Mouse (Mus musculus) embryonic facial prominence, embryonic 14.5 days (tissue): Measurements from ENCODE around the gene Nr5a2. TPM values are rescaled to one million over a fixed set of nuclear protein-coding genes. Genes with fewer than 3 reads are reported as not detected.

Source experiments
- ATAC-seq: fragments of 200-750 bp; cut with Nextera tagmentation; 2 replicates; pipeline ENCODE4 v1.8.0; 2017; ENCODE audit warnings: low read depth, moderate number of reproducible peaks, moderate TSS enrichment
- DNase-seq: peaks from one replicate; pipeline ENCODE4 v3.0.0-alpha.2; 2015; ENCODE audit warnings: low spot score
- H3K27ac ChIP-seq: fragments of 300-500 bp; sonication (generic); replicated peaks from 2 replicates; pipeline ENCODE4 v1.5.1; 2014; ENCODE audit warnings: low read depth, mild to moderate bottlenecking, low read length, moderate library complexity
- H3K27me3 ChIP-seq: fragments of 300-500 bp; sonication (generic); replicated peaks from 2 replicates; pipeline ENCODE4 v1.6.1; 2014; ENCODE audit warnings: low read length; ENCODE audit not compliant: control insufficient read depth, insufficient read depth
- H3K36me3 ChIP-seq: fragments of 300-500 bp; sonication (generic); 2 replicates; pipeline ENCODE4 v1.6.1; 2014; ENCODE audit warnings: low read length, mixed read lengths; ENCODE audit not compliant: control insufficient read depth, insufficient read depth
- H3K4me1 ChIP-seq: fragments of 300-500 bp; sonication (generic); 2 replicates; pipeline ENCODE4 v1.6.1; 2014; ENCODE audit warnings: antibody characterized with exemption, low read length; ENCODE audit not compliant: control insufficient read depth, insufficient read depth
- H3K4me2 ChIP-seq: fragments of 300-500 bp; sonication (generic); 2 replicates; pipeline ENCODE4 v1.6.1; 2014; ENCODE audit warnings: low read depth, mild to moderate bottlenecking, low read length, moderate library complexity, mixed read lengths
- H3K4me3 ChIP-seq: fragments of 300-500 bp; sonication (generic); 2 replicates; pipeline ENCODE4 v1.5.1; 2014; ENCODE audit warnings: low read depth, mild to moderate bottlenecking, low read length
- H3K9ac ChIP-seq: fragments of 300-500 bp; sonication (generic); 2 replicates; pipeline ENCODE4 v1.6.1; 2014; ENCODE audit warnings: low read depth, mild to moderate bottlenecking, low read length, moderate library complexity, mixed read lengths
- H3K9me3 ChIP-seq: fragments of 300-500 bp; sonication (generic); 2 replicates; pipeline ENCODE4 v1.6.1; 2016; ENCODE audit warnings: low read length; ENCODE audit not compliant: control insufficient read depth
- WGBS: fragments of 180-500 bp; shearing (Covaris S2); extraction: QIAGEN DNeasy Blood & Tissue Kit; methylation state at CpG from one replicate; pipeline ENCODE4 v1.1.7; 2014; 5-methylcytosine and 5-hydroxymethylcytosine counted together
- polyA plus RNA-seq: library from polyadenylated mRNA; unstranded; fragments of >200 nt; fragmentation: Nextera tagmentation; extraction: Ambion mirVana; gene quantifications from 2 replicates; pipeline ENCODE4 v1.2.1, GENCODE M21; 2014

The Nr5a2 gene
- polyA plus RNA-seq, 1 experiment from 2014 or later = 1.3 TPM

GRCm38 (mm10) chr1:136929743-136930142, 30.5 kb downstream of the Nr5a2 start:
- Histone ChIP-seq H3K27me3 (no peaks in the 10 kb centered on the region), H3K36me3 (no peaks in the 10 kb centered on the region), H3K4me2 (no peak overlapping the region), H3K4me3 (no peak overlapping the region), H3K27ac (no peak overlapping the region), H3K9ac (no peak overlapping the region), H3K9me3 (no peaks in the 10 kb centered on the region), H3K4me1 (no peaks in the 10 kb centered on the region)
- ATAC-seq = no peak
- DNase-seq = no peak
- 90% methylated on average over 6 of the region's 6 CpGs for WGBS

GRCm38 (mm10) chr1:136927428-136927827, 32.8 kb downstream of the Nr5a2 start:
- DNase-seq = peak; percentile 84
- WGBS = 45% methylated on average over 9 of the region's 9 CpGs
- H3K4me1 ChIP-seq = no peaks in the 10 kb centered on the region
- no peak overlapping the region for H3K27ac ChIP-seq
- no peak overlapping the region for H3K9ac ChIP-seq
- no peak overlapping the region for H3K4me2 ChIP-seq
- H3K27me3 ChIP-seq = no peaks in the 10 kb centered on the region
- ATAC-seq = peak; percentile 85
- no peaks in the 10 kb centered on the region for H3K36me3 ChIP-seq
- no peaks in the 10 kb centered on the region for H3K9me3 ChIP-seq
- H3K4me3 ChIP-seq = no peak overlapping the region

GRCm38 (mm10) chr1:136926026-136926425, 34.2 kb downstream of the Nr5a2 start:
- WGBS = 14% methylated on average over 3 of the region's 3 CpGs

GRCm38 (mm10) chr1:136920089-136920488, 40.2 kb downstream of the Nr5a2 start:
- no peak overlapping the region for H3K4me2 ChIP-seq
- DNase-seq (no peak), ATAC-seq (no peak)
- H3K4me1 ChIP-seq = no peaks in the 10 kb centered on the region
- no peaks in the 10 kb centered on the region for H3K36me3 ChIP-seq
- H3K9ac ChIP-seq = no peak overlapping the region
- H3K27me3 ChIP-seq = no peaks in the 10 kb centered on the region
- no peak overlapping the region for H3K27ac ChIP-seq
- H3K9me3 ChIP-seq = no peaks in the 10 kb centered on the region
- 78% methylated on average over 4 of the region's 4 CpGs for WGBS
- no peak overlapping the region for H3K4me3 ChIP-seq

More at GRCm38 (mm10) chr1:136926026-136926425, 34.2 kb downstream of the Nr5a2 start:
- Histone ChIP-seq H3K27me3 (no peaks in the 10 kb centered on the region), H3K27ac (no peak overlapping the region), H3K9me3 (no peaks in the 10 kb centered on the region), H3K36me3 (no peaks in the 10 kb centered on the region), H3K4me2 (no peak overlapping the region), H3K4me3 (no peak overlapping the region), H3K9ac (no peak overlapping the region), H3K4me1 (no peaks in the 10 kb centered on the region)
- DNase-seq (no peak), ATAC-seq (no peak)

- H3K9ac ChIP-seq = no peak overlapping the region
- H3K4me3 ChIP-seq = no peak overlapping the region
- WGBS = 57% methylated on average over 9 of the region's 9 CpGs
- ATAC-seq = no peak
- no peak overlapping the region for H3K27ac ChIP-seq
- H3K4me2 ChIP-seq = no peak overlapping the region
- no peaks in the 10 kb centered on the region for H3K9me3 ChIP-seq
- H3K4me1 ChIP-seq = no peaks in the 10 kb centered on the region
- H3K27me3 ChIP-seq = no peaks in the 10 kb centered on the region
- DNase-seq = no peak
- H3K36me3 ChIP-seq = no peaks in the 10 kb centered on the region
These were observed 41.5 kb downstream of the Nr5a2 start for GRCm38 (mm10) chr1:136918791-136919190.

- H3K4me2 ChIP-seq = 0 out of 2 replicates have a peak overlapping the region, but pooled peaks have one; percentile 3
- WGBS = 48% methylated on average over 11 of the region's 11 CpGs
- no peaks in the 10 kb centered on the region for H3K9me3 ChIP-seq
- DNase-seq (peak; percentile 85), ATAC-seq (no peak)
- no peak overlapping the region for H3K27ac ChIP-seq
- no peaks in the 10 kb centered on the region for H3K36me3 ChIP-seq
- H3K4me1 ChIP-seq = no peaks in the 10 kb centered on the region
- no peak overlapping the region for H3K9ac ChIP-seq
- no peaks in the 10 kb centered on the region for H3K27me3 ChIP-seq
- no peak overlapping the region for H3K4me3 ChIP-seq
These were observed 44.8 kb downstream of the Nr5a2 start for GRCm38 (mm10) chr1:136915438-136915837.

- Histone ChIP-seq H3K4me3 (no peak overlapping the region), H3K36me3 (no peaks in the 10 kb centered on the region), H3K9me3 (no peaks in the 10 kb centered on the region), H3K27ac (no peak overlapping the region), H3K9ac (no peak overlapping the region), H3K4me2 (no peak overlapping the region), H3K4me1 (no peaks in the 10 kb centered on the region), H3K27me3 (no peaks in the 10 kb centered on the region)
- 71% methylated on average over 10 of the region's 10 CpGs for WGBS
- ATAC-seq (no peak), DNase-seq (peak; percentile 35)
These were observed 48.3 kb downstream of the Nr5a2 start for GRCm38 (mm10) chr1:136911996-136912395.

- Histone ChIP-seq H3K9ac (no peak overlapping the region), H3K27ac (no peak overlapping the region), H3K4me3 (no peak overlapping the region), H3K4me1 (no peaks in the 10 kb centered on the region), H3K4me2 (no peak overlapping the region), H3K27me3 (no peaks in the 10 kb centered on the region), H3K36me3 (no peaks in the 10 kb centered on the region), H3K9me3 (no peaks in the 10 kb centered on the region)
- ATAC-seq (no peak), DNase-seq (no peak)
- 65% methylated on average over 2 of the region's 2 CpGs for WGBS
These were observed 48.7 kb downstream of the Nr5a2 start for GRCm38 (mm10) chr1:136911594-136911860.

GRCm38 (mm10) chr1:136910741-136911593, 49.3 kb downstream of the Nr5a2 start:
- H3K36me3 ChIP-seq = no peaks in the 10 kb centered on the region
- no peak overlapping the region for H3K4me2 ChIP-seq
- H3K27me3 ChIP-seq = no peaks in the 10 kb centered on the region
- no peak for DNase-seq
- H3K4me1 ChIP-seq = no peaks in the 10 kb centered on the region
- no peak overlapping the region for H3K27ac ChIP-seq
- no peak overlapping the region for H3K4me3 ChIP-seq
- no peak overlapping the region for H3K9ac ChIP-seq
- no peak for ATAC-seq
- WGBS = 81% methylated on average over 12 of the region's 12 CpGs
- no peaks in the 10 kb centered on the region for H3K9me3 ChIP-seq
